ENCODE assay signal across 16 mouse cellular contexts in genomic region chr10:21203461-21203860, GRCm38 (mm10).
"Had no signal": no experiment of that assay in that cellular context is flagged by ENCODE, and none has a peak within 500 bp of the region (broad histone marks: within the 10 kb centered on the region; RNA-seq: fewer than 3 reads in every experiment).

No protein-coding gene starts in this region.

- H3K9me3 ChIP-seq: midbrain, embryonic 12.5 days; neural tube, embryonic 13.5 days; neural tube, embryonic 15.5 days had no signal

- H3K27ac ChIP-seq: liver, embryonic 14.5 days; midbrain, embryonic 12.5 days; neural tube, embryonic 13.5 days; neural tube, embryonic 15.5 days had no signal

- H3K27me3 ChIP-seq: midbrain, embryonic 12.5 days; neural tube, embryonic 13.5 days; neural tube, embryonic 15.5 days had no signal

- H3K9ac ChIP-seq: liver, embryonic 14.5 days; lung, embryonic 14.5 days; midbrain, embryonic 12.5 days; neural tube, embryonic 13.5 days; neural tube, embryonic 15.5 days had no signal

- DNase-seq: lung, adult 18-20 months; lung, embryonic 14.5 days; lung, postnatal 10 days; lung, postnatal 4 days; midbrain, embryonic 14.5 days; retina, postnatal 1 day; right cerebral cortex, adult 18-20 months; right cerebral cortex, postnatal 25 days; right cerebral cortex, postnatal 4 days; spleen, adult 18-20 months had no signal

- H3K36me3 ChIP-seq: midbrain, embryonic 12.5 days; neural tube, embryonic 13.5 days; neural tube, embryonic 15.5 days had no signal

- H3K4me3 ChIP-seq: midbrain, embryonic 12.5 days; myocyte; neural tube, embryonic 13.5 days; neural tube, embryonic 15.5 days had no signal

- ATAC-seq: midbrain, embryonic 16.5 days had no signal

- H3K4me2 ChIP-seq: lung, embryonic 14.5 days; midbrain, embryonic 12.5 days; neural tube, embryonic 13.5 days; neural tube, embryonic 15.5 days had no signal

- H3K4me1 ChIP-seq: midbrain, embryonic 12.5 days; neural tube, embryonic 13.5 days; neural tube, embryonic 15.5 days had no signal
